Mouse (Mus musculus): ENCODE results near the gene 2010111I01Rik.

DNA sequence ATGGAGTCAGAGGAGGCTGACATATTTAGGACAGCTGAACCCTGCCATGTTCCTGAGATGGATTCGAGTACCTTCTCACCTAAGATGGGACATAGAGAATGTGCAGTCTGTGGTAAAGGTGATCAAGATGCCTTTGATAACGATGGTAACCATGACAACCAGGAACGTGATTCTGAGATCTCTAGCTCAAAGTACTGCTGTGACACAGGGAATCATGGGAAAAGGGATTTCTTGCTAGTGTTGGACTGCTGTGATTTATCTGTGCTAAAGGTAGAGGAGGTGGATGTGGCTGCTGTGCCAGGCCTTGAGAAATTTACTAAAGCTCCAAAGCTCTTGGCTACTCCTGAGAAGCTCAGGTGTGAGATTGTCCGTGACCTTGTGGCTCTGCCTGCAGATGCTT is 50.7 kb downstream of the 2010111I01Rik start:
- TF ChIP-seq CTCF (IDR thresholded peaks at IDR 0.05; ENCODE audit: insufficient read depth, low read depth, low read length): no peak
- TF ChIP-seq POLR2A (IDR thresholded peaks at IDR 0.05; ENCODE audit: insufficient read depth, low read depth, low read length): no peak
